Mouse (Mus musculus) layer of hippocampus, adult 2 months (tissue): ENCODE results near the gene Prex1. TPM values are rescaled to one million over a fixed set of nuclear protein-coding genes. Genes with fewer than 3 reads are reported as not detected.

Source experiments
- DNase-seq, 2 experiments: peaks; one replicate each; pipeline ENCODE4 v3.0.0; 2022; ENCODE audit warnings: low spot score in 2 of 2
- H3K27ac ChIP-seq: fragments of 200-600 bp; 2 replicates; pipeline ENCODE4 v1.8.1; 2022
- H3K4me3 ChIP-seq: fragments of 200-600 bp; 2 replicates; pipeline ENCODE4 v1.8.1; 2022; ENCODE audit warnings: mild to moderate bottlenecking
- CTCF ChIP-seq: fragments of 200-600 bp; conservative IDR thresholded peaks from 2 replicates; pipeline ENCODE4 v1.8.1; 2022; ENCODE audit warnings: antibody characterized with exemption, mild to moderate bottlenecking, moderate library complexity
- total RNA-seq, 2 experiments: library from RNA; stranded (reverse); gene quantifications; 2 replicates each; pipeline ENCODE4 v1.2.3; 2021

Prex1 gene
- total RNA-seq, 2 experiments from 2014 or later: 69.9 to 71.3 TPM

- peak overlapping the region; percentile 90 for H3K27ac ChIP-seq
- TF ChIP-seq CTCF: no peak
- DNase-seq: no peak
- H3K4me3 ChIP-seq: no peak overlapping the region; the same call in 1 of the 2 replicates
These were observed 52.1 kb downstream of the Prex1 start for GRCm38 (mm10) chr2:166661498-166661897.

DNA sequence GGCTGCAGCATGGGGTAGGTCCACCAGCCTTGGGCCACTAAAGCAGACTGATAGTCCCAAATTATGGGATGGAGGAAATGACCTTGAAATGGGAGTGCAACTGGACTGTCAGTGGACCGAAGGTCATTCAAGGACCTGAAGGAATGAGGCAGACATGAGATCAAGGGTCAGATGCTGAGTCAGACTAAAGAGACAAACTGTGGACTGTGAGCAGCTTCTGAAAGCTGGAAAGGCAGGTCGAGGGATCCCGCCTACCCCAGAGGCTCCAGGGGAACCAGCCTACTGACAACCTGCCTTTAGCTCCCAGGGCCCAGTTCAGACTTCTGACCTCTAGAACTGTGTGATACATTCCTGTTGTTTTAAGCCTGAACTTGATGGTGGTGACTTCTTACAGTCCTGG is 55.3 kb downstream of the Prex1 start:
- Histone ChIP-seq H3K27ac (peak overlapping the region; percentile 49), H3K4me3 (no peak overlapping the region)
- no peak for DNase-seq
- no peak for TF ChIP-seq CTCF

DNA sequence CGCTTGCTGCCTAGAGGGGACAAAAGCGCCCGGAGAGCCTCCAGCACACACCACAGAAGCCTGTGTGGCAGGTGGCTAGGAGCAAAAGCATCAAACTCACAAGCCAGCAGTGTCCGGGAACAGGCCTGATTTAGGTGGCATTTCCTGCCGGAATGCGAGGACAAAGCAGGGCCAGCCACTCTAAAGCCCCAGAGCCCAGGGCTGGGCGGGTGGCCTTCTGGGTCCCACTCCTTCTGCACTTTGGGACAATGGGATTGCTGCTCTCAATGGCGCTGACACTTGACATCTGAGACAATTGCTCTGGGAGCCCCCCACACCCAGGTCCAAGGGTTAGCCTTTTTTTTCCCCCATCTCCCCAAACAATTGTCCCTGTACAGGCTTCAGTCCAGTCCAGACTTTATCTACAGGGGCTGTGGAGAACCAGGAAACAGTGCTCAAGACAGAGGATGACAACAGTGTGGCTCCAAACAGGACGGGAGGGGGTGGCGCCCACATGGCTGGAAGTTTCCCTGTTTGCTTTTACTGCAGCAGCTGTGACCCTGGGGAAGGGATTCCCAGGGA is 56.1 kb downstream of the Prex1 start:
- H3K27ac ChIP-seq: peak overlapping the region; percentile 49
- no peak for DNase-seq
- no peak for TF ChIP-seq CTCF
- H3K4me3 ChIP-seq: no peak overlapping the region

GRCm38 (mm10) chr2:166656630-166657029 is 57.0 kb downstream of the Prex1 start:
- H3K27ac ChIP-seq: peak overlapping the region; percentile 49; the same call in 1 of the 2 replicates
- no peak for TF ChIP-seq CTCF
- no peak overlapping the region for H3K4me3 ChIP-seq
- DNase-seq: no peak

GRCm38 (mm10) chr2:166655727-166656520 is 57.7 kb downstream of the Prex1 start:
- no peak overlapping the region for H3K4me3 ChIP-seq
- H3K27ac ChIP-seq: 0 out of 2 replicates have a peak overlapping the region, but pooled peaks have one; percentile 49
- no peak for DNase-seq
- no peak for TF ChIP-seq CTCF

- H3K27ac ChIP-seq: no peak overlapping the region
- no peak overlapping the region for H3K4me3 ChIP-seq
- DNase-seq: no peak
- TF ChIP-seq CTCF: no peak
These were observed 58.3 kb downstream of the Prex1 start for GRCm38 (mm10) chr2:166655308-166655707.

- H3K4me3 ChIP-seq: no peak overlapping the region
- no peak overlapping the region for H3K27ac ChIP-seq
- DNase-seq: no peak
- TF ChIP-seq CTCF: no peak
These were observed 58.8 kb downstream of the Prex1 start for GRCm38 (mm10) chr2:166654875-166655274.

DNA sequence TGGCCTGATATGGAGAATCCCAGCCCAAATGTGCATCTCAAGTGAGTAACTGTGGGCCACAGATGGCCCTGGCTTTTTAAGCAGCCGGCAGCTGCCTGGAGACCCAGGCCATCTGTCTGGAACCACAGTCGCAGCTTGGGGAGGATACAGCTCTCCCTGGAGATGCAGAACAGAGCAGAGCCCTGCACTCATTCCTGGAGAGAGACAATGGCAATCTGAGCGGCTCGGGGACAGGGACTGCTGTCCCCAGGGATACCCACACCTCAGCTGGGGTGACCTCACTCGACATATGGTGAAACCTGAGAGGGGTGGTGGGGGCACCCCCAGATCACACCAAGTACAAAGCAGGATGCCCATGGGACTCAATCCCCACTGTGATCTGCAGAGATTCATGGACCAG is 60.1 kb downstream of the Prex1 start:
- no peak for TF ChIP-seq CTCF
- H3K4me3 ChIP-seq: no peak overlapping the region
- peak in 1 of 2 experiments; percentile 60 for DNase-seq
- H3K27ac ChIP-seq: peak overlapping the region; percentile 32; the same call in 1 of the 2 replicates

GRCm38 (mm10) chr2:166652672-166653071 is 61.0 kb downstream of the Prex1 start:
- no peak for TF ChIP-seq CTCF
- no peak for DNase-seq

DNA sequence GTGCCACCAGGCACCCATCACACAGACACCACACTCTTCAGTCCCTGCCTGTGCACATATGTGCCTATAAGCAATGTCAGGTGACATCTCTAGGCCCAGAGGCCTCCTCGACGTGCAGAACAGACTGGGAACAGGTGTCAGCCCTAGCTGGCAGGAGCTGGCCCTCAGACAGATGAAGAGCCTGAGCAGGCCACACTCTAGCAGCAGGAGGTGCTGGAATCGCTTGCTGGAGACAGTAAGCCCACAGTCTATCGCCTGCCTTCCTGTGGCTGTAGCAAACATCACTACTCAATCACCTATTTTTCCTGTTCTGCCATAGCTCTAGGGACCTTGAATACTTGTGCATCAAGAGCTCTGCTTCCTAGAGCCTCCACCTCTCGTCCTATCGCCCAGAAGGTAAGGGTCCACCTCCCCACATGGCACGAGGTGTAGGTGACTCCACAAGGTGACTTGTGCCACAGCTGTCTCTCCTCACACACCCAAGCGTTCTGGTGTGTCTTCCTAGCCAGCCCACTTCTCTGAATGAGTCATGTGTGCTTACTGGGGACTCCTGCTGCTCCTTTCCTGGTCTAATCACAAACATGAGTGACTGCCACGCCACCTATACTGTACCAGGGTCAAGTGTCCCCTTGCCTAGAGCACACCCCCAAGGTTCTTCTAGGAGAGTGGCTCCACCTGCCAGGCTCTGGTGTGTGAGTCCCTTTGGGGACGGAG is 62.2 kb downstream of the Prex1 start:
- DNase-seq: no peak
- Histone ChIP-seq H3K4me3 (no peak overlapping the region), H3K27ac (peak overlapping the region; percentile 77)
- TF ChIP-seq CTCF: no peak; the same call in 1 of the 2 replicates

More at GRCm38 (mm10) chr2:166652672-166653071, 61.0 kb downstream of the Prex1 start:
- H3K27ac ChIP-seq: no peak overlapping the region; the same call in 1 of the 2 replicates
- H3K4me3 ChIP-seq: no peak overlapping the region

DNA sequence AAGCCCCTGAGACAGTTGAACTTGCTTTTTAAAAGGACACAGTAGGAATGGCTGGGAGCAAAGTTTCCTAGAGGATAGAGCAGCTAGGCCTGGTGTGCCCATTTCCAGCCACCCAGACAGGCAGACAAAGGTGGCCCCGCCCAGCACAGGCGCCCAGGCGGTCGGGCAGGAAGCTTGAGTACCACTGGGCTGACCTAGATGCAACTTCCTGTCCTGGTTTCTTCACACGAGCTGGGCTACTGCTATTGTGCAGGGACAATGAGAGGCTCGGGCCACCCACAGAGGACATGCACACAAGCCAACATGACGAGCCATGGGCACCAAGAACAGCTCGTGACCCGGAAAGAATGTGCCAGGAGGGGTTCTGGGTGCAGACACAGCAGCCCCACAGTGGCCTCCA is 63.2 kb downstream of the Prex1 start:
- no peak for TF ChIP-seq CTCF
- Histone ChIP-seq H3K27ac (peak overlapping the region; percentile 77), H3K4me3 (no peak overlapping the region)
- no peak for DNase-seq

- H3K4me3 ChIP-seq: no peak overlapping the region
- no peak for TF ChIP-seq CTCF
- H3K27ac ChIP-seq: peak overlapping the region; percentile 81
- no peak for DNase-seq
These were observed 66.4 kb downstream of the Prex1 start for GRCm38 (mm10) chr2:166647242-166647641.

GRCm38 (mm10) chr2:166646434-166647088 is 67.1 kb downstream of the Prex1 start:
- Histone ChIP-seq H3K27ac (peak overlapping the region; percentile 81), H3K4me3 (no peak overlapping the region)
- DNase-seq: no peak
- TF ChIP-seq CTCF: no peak
